Mouse (Mus musculus): Measurements from ENCODE around the gene Cypt14. TPM values are rescaled to one million over a fixed set of nuclear protein-coding genes. Genes with fewer than 3 reads are reported as not detected.

The Cypt14 gene
- not detected for total RNA-seq (2023)

DNA sequence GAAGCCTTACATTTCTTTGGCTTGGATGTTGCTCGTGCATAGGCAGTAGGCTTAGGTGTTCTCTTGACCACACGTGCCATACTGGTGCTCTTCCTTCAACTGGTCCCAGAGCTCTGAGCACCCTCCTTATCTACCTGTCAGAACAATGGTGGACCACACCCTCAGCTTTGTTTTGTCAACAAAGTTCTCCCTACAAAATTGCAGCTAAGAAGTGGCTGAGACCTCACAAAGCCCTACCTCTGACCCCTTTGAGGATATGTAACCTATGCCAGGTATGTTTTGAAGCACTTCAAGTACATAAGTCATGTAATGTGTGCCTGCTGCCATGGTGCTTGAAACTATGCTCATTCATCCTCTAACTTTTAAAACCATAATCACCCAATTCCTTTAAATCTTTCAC lies at the start of gene Cypt14:
Gene Cypt14 (minus strand): TSS at position 101 of the 400 bp plus-strand sequence.

